Mouse (Mus musculus) E14TG2a.4 (cell line): ENCODE results near the gene Inava.

ENCODE experiments used
- CTCF ChIP-seq: conservative IDR thresholded peaks from 2 replicates; pipeline ENCODE4 v1.5.1; 2014; ENCODE audit warnings: low read length
- NANOG ChIP-seq: IDR thresholded peaks from 2 replicates; pipeline ENCODE4 v1.6.1; 2014; ENCODE audit warnings: borderline replicate concordance, low read length, mixed read lengths

- TF ChIP-seq CTCF (no peak), NANOG (no peak)
Measured at GRCm38 (mm10) chr1:136174101-136174606, 59.9 kb downstream of the Inava start.
